Mouse (Mus musculus) CH12.LX (cell line): ENCODE measurements around the gene Bhlhe40. TPM values are rescaled to one million over a fixed set of nuclear protein-coding genes. Genes with fewer than 3 reads are reported as not detected.
A peak's percentile ranks its signal among the peaks of the same experiment; 100 is the strongest.

Experiments used
- DNase-seq: peaks from one replicate; pipeline ENCODE4 v3.0.0-alpha.2; 2013; ENCODE audit errors: extremely low read depth
- H3K27ac ChIP-seq: 2 replicates; pipeline ENCODE4 v1.5.1; 2012; ENCODE audit warnings: low read depth, mild to moderate bottlenecking, control low read depth, moderate library complexity; ENCODE audit not compliant: insufficient read depth
- H3K27me3 ChIP-seq: replicated peaks from 2 replicates; pipeline ENCODE3; 2012; ENCODE audit warnings: inconsistent platforms
- H3K36me3 ChIP-seq, 2 experiments: replicated peaks in 1 of 2; 2 replicates each; pipeline versions ENCODE3 to v1.6.1; 2012; ENCODE audit warnings: inconsistent platforms in 1 of 2, low read length in 1 of 2, mild to moderate bottlenecking in 1 of 2, mixed read lengths in 1 of 2, moderate library complexity in 1 of 2; ENCODE audit not compliant: control insufficient read depth in 1 of 2, insufficient read depth in 1 of 2
- H3K4me1 ChIP-seq, 2 experiments: 2 replicates each; pipeline ENCODE4 v1.6.1; 2012; ENCODE audit warnings: inconsistent platforms in 1 of 2, moderate library complexity in 1 of 2; ENCODE audit not compliant: insufficient read depth in 2 of 2, control insufficient read depth in 1 of 2
- H3K4me2 ChIP-seq: 2 replicates; pipeline ENCODE4 v1.6.1; 2012; ENCODE audit warnings: low read depth, mild to moderate bottlenecking, control low read depth; ENCODE audit not compliant: poor library complexity, insufficient read depth, severe bottlenecking
- H3K4me3 ChIP-seq, 3 experiments: fragments of 150-350 bp in 1 of 3; sonication (generic) in 1 of 3; replicated peaks in 1 of 3; 2 replicates each; pipeline versions ENCODE3 to v1.5.1; 2011 to 2012; ENCODE audit warnings: low read depth in 2 of 3, low read length in 2 of 3, mild to moderate bottlenecking in 2 of 3, moderate library complexity in 2 of 3, control low read depth in 1 of 3, improper control_type of control experiment in 1 of 3, inconsistent platforms in 1 of 3, mixed read lengths in 1 of 3; ENCODE audit not compliant: poor library complexity in 1 of 3
- H3K79me2 ChIP-seq: replicated peaks from 2 replicates; pipeline ENCODE4 v1.6.1; 2012; ENCODE audit warnings: mild to moderate bottlenecking, moderate library complexity; ENCODE audit not compliant: control insufficient read depth, poor library complexity, insufficient read depth, severe bottlenecking; ENCODE audit errors: extremely low read depth
- H3K9ac ChIP-seq: 2 replicates; pipeline ENCODE4 v1.6.1; 2012; ENCODE audit warnings: low read depth, mild to moderate bottlenecking, control low read depth, moderate library complexity; ENCODE audit not compliant: insufficient read depth
- H3K9me3 ChIP-seq: replicated peaks from 2 replicates; pipeline ENCODE3; 2012; ENCODE audit warnings: low read length, inconsistent platforms, mixed read lengths
- BHLHE40 ChIP-seq: IDR thresholded peaks from 2 replicates; pipeline ENCODE4 v1.6.1; 2011; ENCODE audit warnings: mild to moderate bottlenecking, low read depth, low read length, improper control_type of control experiment
- EP300 ChIP-seq: IDR thresholded peaks from 2 replicates; pipeline ENCODE4 v1.6.1; 2011; ENCODE audit warnings: low read length, improper control_type of control experiment
- IRF4 ChIP-seq: IDR thresholded peaks from 2 replicates; pipeline ENCODE4 v1.6.1; 2014; ENCODE audit warnings: low read depth, mild to moderate bottlenecking, inconsistent platforms, low read length, improper control_type of control experiment
- MAFK ChIP-seq: IDR thresholded peaks from 2 replicates; pipeline ENCODE4 v1.6.1; 2011; ENCODE audit warnings: low read length, improper control_type of control experiment; ENCODE audit not compliant: insufficient replicate concordance
- MAZ ChIP-seq: IDR thresholded peaks from 2 replicates; pipeline ENCODE4 v1.6.1; 2012; ENCODE audit warnings: low read depth, mild to moderate bottlenecking, inconsistent platforms, low read length, improper control_type of control experiment, moderate library complexity
- MEF2A ChIP-seq: IDR thresholded peaks from 2 replicates; pipeline ENCODE4 v1.6.1; 2014; ENCODE audit warnings: low read depth, mild to moderate bottlenecking, inconsistent platforms, low read length, improper control_type of control experiment, borderline replicate concordance
- MXI1 ChIP-seq: IDR thresholded peaks from 2 replicates; pipeline ENCODE4 v1.6.1; 2011; ENCODE audit warnings: mild to moderate bottlenecking, low read depth, low read length, improper control_type of control experiment
- POLR2A ChIP-seq: IDR thresholded peaks from 2 replicates; pipeline ENCODE4 v1.6.1; 2011; ENCODE audit warnings: low read depth, mild to moderate bottlenecking, improper control_type of control experiment, low read length
- POLR2AphosphoS2 ChIP-seq: IDR thresholded peaks from 2 replicates; pipeline ENCODE4 v1.6.1; 2011; ENCODE audit warnings: low read depth, low read length, improper control_type of control experiment
- SIN3A ChIP-seq: IDR thresholded peaks from 2 replicates; pipeline ENCODE4 v1.6.1; 2012; ENCODE audit warnings: low read length, improper control_type of control experiment, inconsistent platforms
- SMC3 ChIP-seq: IDR thresholded peaks from 2 replicates; pipeline ENCODE4 v1.6.1; 2011; ENCODE audit warnings: low read depth, low read length, improper control_type of control experiment
- TBP ChIP-seq: conservative IDR thresholded peaks from 2 replicates; pipeline ENCODE4 v1.6.1; 2011; ENCODE audit warnings: low read depth, low read length, improper control_type of control experiment
- USF2 ChIP-seq: conservative IDR thresholded peaks from 2 replicates; pipeline ENCODE4 v1.6.1; 2011; ENCODE audit warnings: low read depth, low read length, improper control_type of control experiment
- ZC3H11A ChIP-seq: IDR thresholded peaks from 2 replicates; pipeline ENCODE4 v1.6.1; 2012; ENCODE audit warnings: low read depth, mild to moderate bottlenecking, inconsistent platforms, low read length, improper control_type of control experiment
- ZMIZ1 ChIP-seq: IDR thresholded peaks from 2 replicates; pipeline ENCODE4 v1.6.1; 2012; ENCODE audit warnings: low read depth, mild to moderate bottlenecking, inconsistent platforms, low read length, improper control_type of control experiment
- ZNF384 ChIP-seq: IDR thresholded peaks from 2 replicates; pipeline ENCODE4 v1.6.1; 2012; ENCODE audit warnings: low read depth, low read length, improper control_type of control experiment, inconsistent platforms
- dilution Hi-C: fragments of 300-500 bp; cut with MboI; formaldehyde crosslinking; loops from 2 replicates; pipeline ENCODE4 v1.14.3; 2020; ENCODE audit warnings: low sequenced_read_pairs; ENCODE audit not compliant: extremely low pct_unique_long_range_greater_than_20kb, extremely low pct_ligation_motif_present
- in situ Hi-C: fragments of 300-500 bp; cut with MboI; formaldehyde crosslinking; loops from 3 replicates; pipeline ENCODE4 v1.14.3; 2019; ENCODE audit warnings: low sequenced_read_pairs, low pct_ligation_motif_present, low pct_unique_long_range_greater_than_20kb, mixed read lengths
- polyA plus RNA-seq: library from polyadenylated mRNA; unstranded; fragments of >175 nt; gene quantifications from 2 replicates; pipeline ENCODE4 v1.2.1, GENCODE M21; 2012; ENCODE audit warnings: low read depth; ENCODE audit not compliant: insufficient read length
- total RNA-seq, 2 experiments: library from RNA; depleted of rRNA; stranded (reverse); fragments of 300-350 nt in 1 of 2; fragments of >200 nt in 1 of 2; gene quantifications; 2 replicates each; pipeline ENCODE4 v1.2.3; 2012 to 2014

Gene Bhlhe40
- total and polyA plus RNA-seq, 3 experiments = 55.4 to 130 (median 117) TPM

- Histone ChIP-seq H3K27ac (peak overlapping the region; percentile 81; the same call in 1 of the 2 replicates), H3K79me2 (peaks cover 53% of the 10 kb centered on the region), H3K9ac (peak overlapping the region; percentile 97), H3K4me3 (peak overlapping the region; percentile 63 to 99 (median 95)), H3K4me2 (peak overlapping the region; percentile 89), H3K27me3 (no peaks in the 10 kb centered on the region), H3K36me3 (peaks cover 29 to 48% of the 10 kb centered on the region in 2 experiments), H3K9me3 (no peaks in the 10 kb centered on the region), H3K4me1 (peaks cover 3 to 34% of the 10 kb centered on the region in 2 experiments; a peak in 2 of 4 replicates)
- no peak for DNase-seq
- in situ Hi-C loops = loop anchor here (5.0 kb wide), 1 partner anchor 111 kb away; no protein-coding TSS in a partner anchor
- dilution Hi-C loops = no loop called here
- TF ChIP-seq IRF4 = 0 out of 2 replicates have a peak, but pooled peaks have one; percentile 37
- no peak for TF ChIP-seq MAZ
- peak; percentile 12; the same call in 1 of the 2 replicates for TF ChIP-seq POLR2AphosphoS2
- no peak; the same call in 1 of the 2 replicates for TF ChIP-seq POLR2A
- peak; percentile 53; the same call in 1 of the 2 replicates for TF ChIP-seq MEF2A
- TF ChIP-seq ZNF384 = peak; percentile 22; the same call in 1 of the 2 replicates
- peak; percentile 17; the same call in 1 of the 2 replicates for TF ChIP-seq MAFK
- peak; percentile 25 for TF ChIP-seq SIN3A
Observed at GRCm38 (mm10) chr6:108663241-108664194, 3.1 kb downstream of the Bhlhe40 start.

- Histone ChIP-seq H3K27me3 (no peaks in the 10 kb centered on the region), H3K79me2 (peaks cover 53% of the 10 kb centered on the region), H3K9me3 (no peaks in the 10 kb centered on the region), H3K36me3 (peaks cover 29 to 48% of the 10 kb centered on the region in 2 experiments), H3K9ac (peak overlapping the region; percentile 97), H3K4me1 (peaks cover 3 to 34% of the 10 kb centered on the region in 2 experiments; a peak in 3 of 4 replicates), H3K4me2 (peak overlapping the region; percentile 93), H3K27ac (peak overlapping the region; percentile 74), H3K4me3 (peak overlapping the region; percentile 63 to 99 (median 64))
- in situ Hi-C loops = loop anchor here (5.0 kb wide), 2 partner anchors 38 to 112 kb away; no protein-coding TSS in a partner anchor
- dilution Hi-C loops = no loop called here
- TF ChIP-seq USF2 (no peak), IRF4 (0 out of 2 replicates have a peak, but pooled peaks have one; percentile 12), POLR2A (peak; percentile 45; the same call in 1 of the 2 replicates), TBP (no peak), BHLHE40 (0 out of 2 replicates have a peak, but pooled peaks have one; percentile 18), ZC3H11A (no peak), MXI1 (no peak), SMC3 (peak; percentile 11; the same call in 1 of the 2 replicates), ZMIZ1 (peak; percentile 7; the same call in 1 of the 2 replicates), MEF2A (no peak), EP300 (no peak)
- DNase-seq = no peak
Observed at GRCm38 (mm10) chr6:108664533-108665150, 4.2 kb downstream of the Bhlhe40 start.
